Mouse (Mus musculus): Measurements from ENCODE around the gene Gja6.
A peak's percentile ranks its signal among the peaks of the same experiment; 100 is the strongest.

Gja6 gene

DNA sequence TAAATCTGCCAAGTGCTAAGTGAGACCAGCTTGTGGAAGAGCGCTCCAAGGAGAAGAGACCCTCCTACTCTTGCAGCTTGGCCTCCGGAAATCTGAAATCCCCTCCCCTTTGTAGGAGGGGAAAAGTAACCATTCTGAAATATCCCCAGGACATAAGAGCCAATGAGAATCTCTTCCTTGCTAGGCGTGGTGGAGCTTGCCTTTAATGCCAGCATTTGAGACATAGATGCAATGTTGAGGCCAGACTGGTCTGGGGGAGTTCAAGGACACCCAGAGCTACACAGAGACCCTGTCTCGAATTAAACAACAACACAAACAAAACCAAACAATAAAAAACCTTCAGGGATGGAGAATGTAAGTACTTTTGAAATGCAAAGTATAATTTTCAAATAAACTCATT lies at the start of gene Gja6:
Gene Gja6, minus strand, starts transcription at position 101 of the 400 bp plus-strand sequence.
- DNase-seq (ENCODE audit: low spot score) = no peak

DNA sequence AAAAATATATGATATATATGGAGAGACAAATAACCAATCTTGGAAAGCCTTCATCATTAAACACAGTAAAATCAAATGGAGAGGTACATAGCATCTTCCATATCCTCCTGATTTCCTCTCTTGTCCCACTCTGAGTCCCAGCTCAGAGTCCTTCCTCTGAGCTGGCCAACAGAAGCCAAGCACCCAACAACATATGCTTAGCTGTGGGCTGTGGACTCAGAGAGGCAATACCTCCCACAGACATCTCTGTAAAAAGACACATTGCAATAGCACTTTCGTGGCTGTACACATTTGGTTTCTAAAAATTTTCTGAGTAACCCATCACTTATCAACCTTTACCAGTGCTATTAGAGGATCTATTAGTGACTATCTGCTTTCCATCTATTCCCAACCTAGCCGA lies 42.7 kb upstream of the Gja6 start:
- no peak for DNase-seq (ENCODE audit: low spot score)

- no peak for DNase-seq (ENCODE audit: low spot score)
These were observed 37.9 kb upstream of the Gja6 start for GRCm38 (mm10) chrX:160944722-160945121.

GRCm38 (mm10) chrX:160935541-160935940 lies 28.7 kb upstream of the Gja6 start:
- DNase-seq (ENCODE audit: low spot score) = no peak

- DNase-seq (ENCODE audit: low spot score) = peak; percentile 5
These were observed 23.8 kb upstream of the Gja6 start for GRCm38 (mm10) chrX:160930656-160931055.

- no peak for DNase-seq (ENCODE audit: low spot score)
These were observed 22.0 kb upstream of the Gja6 start for GRCm38 (mm10) chrX:160928870-160929269.

DNA sequence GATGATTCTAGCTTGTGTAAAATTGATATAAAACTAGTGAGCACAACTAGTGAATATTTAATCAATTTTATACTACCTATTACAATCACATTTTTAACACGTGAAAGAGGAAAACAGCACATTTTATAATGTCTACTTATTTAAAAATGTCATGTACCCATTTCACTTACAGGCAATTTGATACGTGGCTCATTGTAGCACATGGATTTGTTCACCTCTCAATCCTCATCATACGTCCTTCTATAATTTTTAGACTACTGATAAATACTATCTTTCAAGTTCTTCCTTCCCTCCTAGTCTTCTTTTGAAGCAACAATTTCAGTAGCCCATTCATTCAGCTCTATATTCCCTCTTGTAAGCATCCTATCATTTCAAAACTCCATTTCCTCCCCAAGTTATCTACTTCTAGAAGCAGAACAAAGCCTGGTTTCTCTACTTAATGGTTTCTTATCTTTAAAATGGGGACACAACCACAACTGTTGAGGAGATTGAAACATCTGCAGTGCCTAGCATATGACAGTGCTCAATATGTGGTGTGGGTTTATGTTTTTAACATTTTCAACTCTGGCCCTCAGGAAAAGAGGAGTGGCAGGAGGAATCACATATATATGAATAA lies 12.3 kb upstream of the Gja6 start:
- DNase-seq (ENCODE audit: low spot score) = no peak

DNA sequence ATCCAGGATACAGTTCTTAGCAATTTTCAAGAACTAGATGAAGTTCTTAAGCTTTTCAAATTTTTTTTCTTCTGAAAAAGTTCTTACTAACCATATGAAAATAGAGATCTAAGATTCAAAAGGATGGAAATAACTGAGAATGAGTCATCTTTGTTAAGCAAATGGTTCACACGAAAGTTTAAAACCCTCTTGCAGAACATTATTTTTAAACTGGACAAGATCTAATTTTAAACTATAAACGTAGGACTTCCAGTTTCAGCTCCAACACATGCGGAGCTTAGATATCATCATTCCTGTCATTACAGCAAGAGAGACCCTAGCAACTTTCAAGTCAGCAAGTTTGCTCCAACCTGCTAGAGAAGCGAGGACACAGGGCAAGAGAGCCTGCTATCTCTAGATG lies 375 bp downstream of the Gja6 start:
- no peak for DNase-seq (ENCODE audit: low spot score)

DNA sequence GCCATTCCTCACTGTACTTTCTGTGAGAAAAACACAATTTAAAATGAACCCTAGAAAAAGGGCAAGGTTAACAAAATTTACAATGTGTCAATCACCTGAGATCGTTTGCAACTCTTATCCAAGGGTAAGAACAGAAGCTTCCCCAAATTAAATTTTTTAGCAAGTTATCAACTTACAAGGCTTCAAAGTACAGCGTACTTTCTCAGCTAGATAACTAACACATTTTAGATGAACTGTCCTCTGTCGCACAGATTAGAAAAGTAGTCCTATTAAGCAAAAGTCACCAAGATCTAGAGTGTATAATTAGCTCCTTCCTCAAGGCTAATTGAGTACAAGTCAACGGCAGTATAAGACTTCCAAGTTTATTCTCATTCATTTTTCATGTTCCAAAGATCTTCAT lies 939 bp downstream of the Gja6 start:
- DNase-seq (ENCODE audit: low spot score) = no peak

- peak; percentile 9 for DNase-seq (ENCODE audit: low spot score)
These were observed 1.7 kb downstream of the Gja6 start for GRCm38 (mm10) chrX:160905041-160905678.

- no peak for DNase-seq (ENCODE audit: low spot score)
These were observed 5.7 kb downstream of the Gja6 start for GRCm38 (mm10) chrX:160901118-160901517.

- no peak for DNase-seq (ENCODE audit: low spot score)
These were observed 14.8 kb downstream of the Gja6 start for GRCm38 (mm10) chrX:160892077-160892476.

- DNase-seq (ENCODE audit: low spot score) = no peak
These were observed 20.6 kb downstream of the Gja6 start for GRCm38 (mm10) chrX:160886301-160886700.

DNA sequence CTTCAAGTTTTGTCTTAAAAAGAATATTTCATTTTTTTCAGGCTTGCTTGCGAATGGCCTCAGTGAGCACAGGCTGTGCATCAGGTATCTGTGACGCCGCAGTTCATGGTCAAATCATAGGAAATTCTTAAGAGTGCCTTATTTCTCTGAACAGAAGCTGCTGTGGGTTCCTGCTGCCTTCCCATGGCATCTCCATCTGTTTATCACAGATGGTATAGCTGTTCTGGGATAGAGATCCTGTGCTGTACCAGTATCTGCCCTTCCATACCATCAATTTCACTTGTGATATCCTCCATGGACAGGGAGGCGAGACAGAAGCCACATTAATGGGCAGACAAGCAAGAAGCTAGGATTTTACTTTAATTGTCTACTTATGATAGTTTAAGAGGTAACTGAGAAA lies 40.3 kb downstream of the Gja6 start:
- DNase-seq (ENCODE audit: low spot score) = no peak

DNA sequence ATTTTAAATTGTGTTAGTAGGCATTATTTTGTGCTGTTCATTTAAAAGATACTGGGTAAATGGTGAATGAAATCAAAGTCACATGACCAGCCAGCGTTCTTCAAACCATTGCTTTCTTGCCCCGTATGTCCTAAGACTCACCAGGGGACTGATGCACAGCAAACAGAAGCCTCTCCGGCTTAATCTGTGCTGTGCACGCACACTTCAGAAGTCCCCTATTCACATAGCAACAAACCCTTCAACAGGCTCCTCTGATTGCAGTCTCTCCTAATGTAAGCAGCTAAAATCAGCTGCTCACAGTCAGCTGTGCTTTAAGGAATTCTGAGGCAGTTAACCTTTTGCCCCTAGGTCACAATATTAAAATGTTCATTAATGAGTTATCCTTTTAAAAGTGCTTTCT lies 41.8 kb downstream of the Gja6 start:
- no peak for DNase-seq (ENCODE audit: low spot score)

- no peak for DNase-seq (ENCODE audit: low spot score)
These were observed 43.0 kb downstream of the Gja6 start for GRCm38 (mm10) chrX:160863689-160864383.

Measured in testis, postnatal 14 days (tissue).